Mouse (Mus musculus) embryonic facial prominence, embryonic 15.5 days (tissue): ENCODE measurements at regions not wholly inside any gene's neighbourhood (a gene's known extent, or its start where the extent isn't known, plus 50 kb on each side); places are given as distances from the start of the nearest gene placed in this dataset.

Source experiments
- ATAC-seq: fragments of 200-750 bp; cut with Nextera tagmentation; 2 replicates; pipeline ENCODE4 v1.8.0; 2017; ENCODE audit warnings: low read depth, moderate TSS enrichment; ENCODE audit not compliant: insufficient number of reproducible peaks, low FRiP score, low TSS enrichment
- H3K27ac ChIP-seq: fragments of 300-500 bp; sonication (generic); replicated peaks from 2 replicates; pipeline ENCODE4 v1.5.1; 2015; ENCODE audit warnings: mild to moderate bottlenecking, inconsistent platforms
- H3K27me3 ChIP-seq: fragments of 300-500 bp; sonication (generic); 2 replicates; pipeline ENCODE4 v1.6.1; 2015; ENCODE audit warnings: inconsistent platforms
- H3K36me3 ChIP-seq: fragments of 300-500 bp; sonication (generic); 2 replicates; pipeline ENCODE4 v1.6.1; 2015; ENCODE audit warnings: mild to moderate bottlenecking, inconsistent platforms
- H3K4me1 ChIP-seq: fragments of 300-500 bp; sonication (generic); 2 replicates; pipeline ENCODE4 v1.6.1; 2015; ENCODE audit warnings: inconsistent platforms
- H3K4me2 ChIP-seq: fragments of 300-500 bp; sonication (generic); replicated peaks from 2 replicates; pipeline ENCODE4 v1.6.1; 2015; ENCODE audit warnings: mild to moderate bottlenecking, inconsistent platforms
- H3K4me3 ChIP-seq: fragments of 300-500 bp; sonication (generic); replicated peaks from 2 replicates; pipeline ENCODE4 v1.5.1; 2015; ENCODE audit warnings: mild to moderate bottlenecking, inconsistent platforms
- H3K9ac ChIP-seq: fragments of 300-500 bp; sonication (generic); 2 replicates; pipeline ENCODE4 v1.6.1; 2015; ENCODE audit warnings: inconsistent platforms
- H3K9me3 ChIP-seq: fragments of 300-500 bp; sonication (generic); replicated peaks from 2 replicates; pipeline ENCODE4 v1.6.1; 2016; ENCODE audit warnings: inconsistent platforms
- WGBS: fragments of 180-500 bp; shearing (Covaris S2); methylation state at CpG from one replicate; pipeline ENCODE4 v1.1.7; 2015; 5-methylcytosine and 5-hydroxymethylcytosine counted together

DNA sequence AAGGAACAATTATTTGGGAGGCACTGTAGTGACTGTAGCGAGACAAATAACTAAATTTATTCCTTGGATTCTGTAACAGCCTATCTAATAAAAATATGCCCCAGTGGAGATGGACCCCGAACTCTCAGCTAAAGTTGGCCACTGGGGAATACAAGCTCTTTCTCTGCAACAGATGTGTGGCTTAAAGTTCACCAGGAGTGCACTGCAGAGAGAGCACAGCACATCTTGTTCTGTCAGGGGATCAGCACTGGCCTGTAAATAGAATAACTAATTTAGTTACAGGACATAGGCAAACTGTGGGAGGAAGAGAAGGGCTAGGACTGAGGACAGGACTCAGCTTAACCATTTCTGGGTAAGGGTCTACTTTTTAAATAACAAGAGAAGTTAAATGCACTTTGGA, 312.1 kb downstream of the Rnls start:
- Histone ChIP-seq H3K9ac (no peak overlapping the region), H3K27ac (no peak overlapping the region), H3K4me2 (no peak overlapping the region), H3K27me3 (no peaks in the 10 kb centered on the region), H3K4me1 (no peaks in the 10 kb centered on the region), H3K36me3 (no peaks in the 10 kb centered on the region), H3K4me3 (no peak overlapping the region), H3K9me3 (no peaks in the 10 kb centered on the region)
- no peak for ATAC-seq
- WGBS: 49% methylated on average over 2 of the region's 2 CpGs

DNA sequence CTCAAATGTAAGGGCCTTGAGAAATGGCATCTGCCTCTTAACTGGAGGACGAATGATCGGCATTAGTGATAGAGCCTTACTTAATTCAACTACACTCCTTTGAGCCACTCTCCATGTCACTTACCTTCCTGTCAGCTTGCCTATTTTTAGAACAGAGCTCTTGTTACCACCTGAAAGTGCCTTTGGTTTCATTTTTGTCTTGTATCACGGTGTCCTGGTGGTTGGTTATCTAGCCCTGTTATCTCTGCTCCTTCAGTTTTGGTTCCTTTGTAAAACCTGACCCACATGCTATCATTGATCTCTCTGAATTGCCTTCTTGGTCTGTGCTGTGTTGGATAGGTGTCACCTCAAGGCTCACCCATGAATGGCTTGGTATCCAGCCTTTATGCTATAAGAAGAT, 310.6 kb downstream of the Rnls start:
- Histone ChIP-seq H3K4me3 (no peak overlapping the region), H3K27me3 (no peaks in the 10 kb centered on the region), H3K27ac (no peak overlapping the region), H3K4me2 (no peak overlapping the region), H3K9me3 (no peaks in the 10 kb centered on the region), H3K36me3 (no peaks in the 10 kb centered on the region), H3K4me1 (no peaks in the 10 kb centered on the region), H3K9ac (no peak overlapping the region)
- no peak for ATAC-seq
- WGBS: 93% methylated on average over 3 of the region's 3 CpGs

GRCm38 (mm10) chr19:33083371-33083770, 308.7 kb downstream of the Rnls start:
- H3K4me2 ChIP-seq: no peak overlapping the region
- no peaks in the 10 kb centered on the region for H3K27me3 ChIP-seq
- no peak overlapping the region for H3K4me3 ChIP-seq
- H3K27ac ChIP-seq: no peak overlapping the region
- WGBS: 23% methylated on average over 2 of the region's 2 CpGs
- ATAC-seq: no peak
- H3K9ac ChIP-seq: no peak overlapping the region
- no peaks in the 10 kb centered on the region for H3K4me1 ChIP-seq
- H3K9me3 ChIP-seq: no peaks in the 10 kb centered on the region
- no peaks in the 10 kb centered on the region for H3K36me3 ChIP-seq

DNA sequence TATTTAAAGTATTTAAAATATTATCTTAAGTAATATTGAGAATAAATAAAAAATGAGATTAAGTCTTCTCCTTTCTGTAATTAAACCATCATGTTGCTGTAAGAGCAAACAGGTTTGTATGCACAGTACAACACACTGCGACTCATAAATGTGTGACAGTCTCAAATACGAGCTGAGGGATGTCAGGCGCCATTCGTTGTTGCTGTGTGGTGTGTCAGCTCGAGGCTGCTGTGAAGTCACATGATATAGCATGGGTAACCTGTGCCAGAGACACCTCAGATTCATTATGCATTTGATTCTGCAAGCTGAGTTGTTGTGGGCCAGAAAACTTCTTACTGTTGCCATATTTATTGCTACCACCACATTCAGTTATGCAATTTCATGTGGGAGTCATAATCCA, 307.4 kb downstream of the Rnls start:
- no peak overlapping the region for H3K4me3 ChIP-seq
- no peak overlapping the region for H3K27ac ChIP-seq
- H3K9me3 ChIP-seq: no peaks in the 10 kb centered on the region
- H3K9ac ChIP-seq: no peak overlapping the region
- ATAC-seq: no peak
- H3K4me1 ChIP-seq: no peaks in the 10 kb centered on the region
- H3K27me3 ChIP-seq: no peaks in the 10 kb centered on the region
- 78% methylated on average over 5 of the region's 5 CpGs for WGBS
- H3K4me2 ChIP-seq: no peak overlapping the region
- H3K36me3 ChIP-seq: no peaks in the 10 kb centered on the region
